Mouse (Mus musculus): ENCODE results near the gene Isx. TPM values are rescaled to one million over a fixed set of nuclear protein-coding genes. Genes with fewer than 3 reads are reported as not detected.

The Isx gene
- 1 to 10 TPM in 1 of 2 experiments, not detected in 1; 1.1 TPM for polyA plus RNA-seq (2017; shearing (Covaris generic))

GRCm38 (mm10) chr8:74872940-74873339, at the start of gene Isx:
Isx (plus strand) TSS chr8:74873173.

Other genes starting within 250 kb of the Isx start
- gene Hmgxb4, start 120.2 kb downstream of the Isx start, polyA plus RNA-seq (2017; shearing (Covaris generic)): 10 to 100 TPM; 16.1 to 16.6 TPM
- 10 to 100 TPM; 19.2 to 24.4 TPM for gene Tom1, start 160.5 kb downstream of the Isx start, polyA plus RNA-seq (2017; shearing (Covaris generic))
- 10 to 100 TPM in 1 of 2 experiments, 1 to 10 TPM in 1; 5.8 to 40.0 TPM for gene Hmox1, start 220.4 kb downstream of the Isx start, polyA plus RNA-seq (2017; shearing (Covaris generic))
- gene Mcm5, start 236.4 kb downstream of the Isx start, polyA plus RNA-seq (2017; shearing (Covaris generic)): 10 to 100 TPM; 43.1 to 57.7 TPM

Data from inflammation-experienced regulatory T-cells (primary cell).